Mouse (Mus musculus) embryonic facial prominence, embryonic 11.5 days (tissue): ENCODE measurements around the gene Lsp1. TPM values are rescaled to one million over a fixed set of nuclear protein-coding genes. Genes with fewer than 3 reads are reported as not detected.

Experiments used
- ATAC-seq: fragments of 200-750 bp; cut with Nextera tagmentation; replicated peaks from 2 replicates; pipeline ENCODE4 v1.8.0; 2017; ENCODE audit warnings: low read depth; ENCODE audit not compliant: insufficient number of reproducible peaks, low FRiP score, low TSS enrichment
- DNase-seq: peaks from one replicate; pipeline ENCODE4 v3.0.0-alpha.2; 2015; ENCODE audit warnings: low spot score
- H3K27ac ChIP-seq: fragments of 300-500 bp; sonication (generic); replicated peaks from 2 replicates; pipeline ENCODE4 v1.5.1; 2014; ENCODE audit warnings: mild to moderate bottlenecking, low read depth, low read length, control low read depth
- H3K27me3 ChIP-seq: fragments of 300-500 bp; sonication (generic); 2 replicates; pipeline ENCODE4 v1.6.1; 2014; ENCODE audit warnings: mild to moderate bottlenecking, low read length, moderate library complexity, mixed read lengths; ENCODE audit not compliant: control insufficient read depth, insufficient read depth
- H3K36me3 ChIP-seq: fragments of 300-500 bp; sonication (generic); replicated peaks from 2 replicates; pipeline ENCODE4 v1.6.1; 2014; ENCODE audit warnings: low read depth, mild to moderate bottlenecking, low read length, moderate library complexity, mixed read lengths; ENCODE audit not compliant: control insufficient read depth, insufficient read depth
- H3K4me1 ChIP-seq: fragments of 300-500 bp; sonication (generic); 2 replicates; pipeline ENCODE4 v1.6.1; 2014; ENCODE audit warnings: low read length, mixed read lengths; ENCODE audit not compliant: control insufficient read depth, insufficient read depth
- H3K4me2 ChIP-seq: fragments of 300-500 bp; sonication (generic); 2 replicates; pipeline ENCODE4 v1.6.1; 2014; ENCODE audit warnings: low read depth, mild to moderate bottlenecking, control low read depth, low read length, moderate library complexity
- H3K4me3 ChIP-seq: fragments of 300-500 bp; sonication (generic); 2 replicates; pipeline ENCODE4 v1.5.1; 2014; ENCODE audit warnings: low read depth, low read length, control low read depth
- H3K9ac ChIP-seq: fragments of 300-500 bp; sonication (generic); replicated peaks from 2 replicates; pipeline ENCODE4 v1.6.1; 2014; ENCODE audit warnings: mild to moderate bottlenecking, control low read depth, low read length
- H3K9me3 ChIP-seq: fragments of 300-500 bp; sonication (generic); replicated peaks from 2 replicates; pipeline ENCODE4 v1.6.1; 2016; ENCODE audit warnings: mild to moderate bottlenecking, low read length, inconsistent platforms, mixed read lengths; ENCODE audit not compliant: control insufficient read depth
- WGBS: fragments of 180-500 bp; shearing (Covaris S2); extraction: QIAGEN DNeasy Blood & Tissue Kit; methylation state at CpG from one replicate; pipeline ENCODE4 v1.1.7; 2014; 5-methylcytosine and 5-hydroxymethylcytosine counted together
- polyA plus RNA-seq: library from polyadenylated mRNA; unstranded; fragments of >200 nt; fragmentation: Nextera tagmentation; extraction: Ambion mirVana; gene quantifications from 2 replicates; pipeline ENCODE4 v1.2.1, GENCODE M21; 2014

Lsp1 gene
- polyA plus RNA-seq, 1 experiment from 2014 or later: 23.3 TPM

DNA sequence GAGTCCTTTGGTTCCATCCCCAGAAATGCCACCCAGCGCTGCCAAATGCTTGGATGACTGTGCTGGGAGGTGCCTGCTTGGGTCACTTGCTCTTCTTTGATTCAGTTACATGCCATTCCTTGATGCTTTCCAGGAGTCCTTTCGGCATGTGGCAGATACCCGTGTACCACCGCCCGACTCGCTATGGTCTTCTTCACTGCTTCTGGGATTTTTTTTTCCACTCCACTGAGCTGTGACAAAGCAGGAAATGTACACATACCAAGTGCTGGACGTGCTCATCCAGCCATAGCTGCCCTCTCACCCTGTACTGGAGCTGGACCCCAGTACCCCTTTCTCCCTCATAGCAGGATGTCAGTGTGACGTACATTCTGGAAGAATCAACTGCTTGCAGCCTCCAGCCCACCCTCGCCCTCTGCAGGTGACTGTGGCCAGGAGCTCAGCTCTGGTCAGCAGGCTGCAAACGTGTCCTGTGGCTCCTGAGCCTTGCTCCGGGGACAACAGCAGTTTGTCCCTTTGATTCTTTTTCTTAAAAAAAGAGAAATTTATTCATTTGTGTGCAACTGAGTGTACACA lies 34.9 kb upstream of the Lsp1 start:
- Histone ChIP-seq H3K4me1 (no peaks in the 10 kb centered on the region), H3K4me2 (no peak overlapping the region), H3K9ac (no peak overlapping the region; the same call in 1 of the 2 replicates), H3K27ac (no peak overlapping the region), H3K9me3 (no peaks in the 10 kb centered on the region), H3K4me3 (no peak overlapping the region), H3K27me3 (no peaks in the 10 kb centered on the region), H3K36me3 (no peaks in the 10 kb centered on the region)
- DNase-seq (peak; percentile 19), ATAC-seq (no peak)
- WGBS: 60% methylated on average over 11 of the region's 11 CpGs

DNA sequence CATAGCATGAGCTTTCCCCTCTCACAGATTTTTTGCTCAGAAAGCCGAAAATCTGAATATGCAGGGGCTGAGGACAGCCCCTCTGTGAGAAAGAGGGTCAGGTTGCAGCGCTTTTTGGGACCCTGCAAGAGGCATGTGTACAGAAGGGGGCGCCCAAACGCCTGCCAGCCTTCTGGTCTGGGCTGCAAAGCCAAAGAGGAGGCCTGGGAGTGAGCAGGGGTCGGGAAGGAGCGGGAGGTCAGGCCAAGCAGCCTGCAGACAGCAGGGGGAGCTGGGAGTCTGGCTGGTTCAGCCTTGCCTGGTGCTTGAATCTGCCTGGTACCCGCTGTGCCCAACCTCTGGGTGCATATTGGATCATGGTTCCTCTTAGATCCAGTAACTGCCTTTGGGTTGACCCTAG lies 32.4 kb upstream of the Lsp1 start:
- H3K36me3 ChIP-seq: no peaks in the 10 kb centered on the region
- H3K4me1 ChIP-seq: no peaks in the 10 kb centered on the region
- no peak overlapping the region for H3K4me3 ChIP-seq
- no peak overlapping the region for H3K27ac ChIP-seq
- ATAC-seq: no peak
- under 1% methylated on average over 7 of the region's 7 CpGs for WGBS
- no peak overlapping the region for H3K9ac ChIP-seq
- H3K9me3 ChIP-seq: no peaks in the 10 kb centered on the region
- peak; percentile 80 for DNase-seq
- no peaks in the 10 kb centered on the region for H3K27me3 ChIP-seq
- H3K4me2 ChIP-seq: no peak overlapping the region

DNA sequence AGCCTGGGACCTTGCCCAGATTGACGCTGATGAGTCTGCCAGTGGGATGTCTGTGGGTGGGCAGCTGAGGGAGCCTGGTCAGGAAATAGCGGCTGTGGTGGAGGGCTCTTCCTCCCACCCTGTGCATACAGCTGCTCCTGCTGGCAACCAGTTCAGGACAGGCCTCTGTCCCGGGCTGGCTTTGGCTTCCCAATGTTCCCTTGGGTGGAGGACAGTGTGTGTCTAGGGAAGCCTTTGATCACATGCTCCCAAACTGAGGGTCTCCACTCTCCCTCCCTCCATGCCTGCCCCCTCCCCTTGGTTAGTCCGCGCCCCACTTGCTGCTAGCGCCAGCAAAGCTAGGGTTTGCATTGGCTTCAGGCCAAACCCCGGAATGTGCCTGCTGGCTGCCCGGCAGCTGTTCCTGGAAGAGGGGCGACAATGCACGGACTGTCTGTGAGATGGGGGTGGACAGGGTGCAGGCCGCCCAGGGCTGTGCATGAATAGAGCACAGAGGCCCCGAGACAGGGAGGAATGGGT lies 30.4 kb upstream of the Lsp1 start:
- ATAC-seq (peak; percentile 25), DNase-seq (no peak)
- 67% methylated on average over 12 of the region's 12 CpGs for WGBS
- 0 out of 2 replicates have a peak overlapping the region, but pooled peaks have one; percentile 35 for H3K27ac ChIP-seq
- no peak overlapping the region for H3K9ac ChIP-seq
- H3K4me2 ChIP-seq: no peak overlapping the region
- no peak overlapping the region for H3K4me3 ChIP-seq
- H3K4me1 ChIP-seq: no peaks in the 10 kb centered on the region
- no peaks in the 10 kb centered on the region for H3K36me3 ChIP-seq
- no peaks in the 10 kb centered on the region for H3K9me3 ChIP-seq
- no peaks in the 10 kb centered on the region for H3K27me3 ChIP-seq

DNA sequence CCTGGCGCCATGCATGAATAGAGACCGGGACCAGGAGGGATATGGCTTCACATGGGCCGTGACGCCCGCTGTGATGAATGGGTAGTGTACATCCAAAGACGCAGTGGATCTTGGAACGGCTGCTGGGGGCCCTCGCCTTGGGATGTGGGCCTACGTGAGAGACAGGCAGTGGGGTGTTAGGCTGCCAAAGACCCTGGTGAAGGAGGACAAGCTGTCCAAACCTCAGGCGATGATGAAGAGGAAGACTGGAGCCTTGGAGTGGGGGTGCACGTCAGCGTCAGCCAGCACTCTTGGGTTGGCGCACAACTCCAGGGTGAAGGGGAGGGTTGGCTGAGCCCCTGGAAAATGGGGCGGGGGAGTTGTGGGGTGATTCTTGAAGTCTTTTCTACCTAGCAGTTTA lies 29.5 kb upstream of the Lsp1 start:
- no peak overlapping the region for H3K27ac ChIP-seq
- no peak for DNase-seq

DNA sequence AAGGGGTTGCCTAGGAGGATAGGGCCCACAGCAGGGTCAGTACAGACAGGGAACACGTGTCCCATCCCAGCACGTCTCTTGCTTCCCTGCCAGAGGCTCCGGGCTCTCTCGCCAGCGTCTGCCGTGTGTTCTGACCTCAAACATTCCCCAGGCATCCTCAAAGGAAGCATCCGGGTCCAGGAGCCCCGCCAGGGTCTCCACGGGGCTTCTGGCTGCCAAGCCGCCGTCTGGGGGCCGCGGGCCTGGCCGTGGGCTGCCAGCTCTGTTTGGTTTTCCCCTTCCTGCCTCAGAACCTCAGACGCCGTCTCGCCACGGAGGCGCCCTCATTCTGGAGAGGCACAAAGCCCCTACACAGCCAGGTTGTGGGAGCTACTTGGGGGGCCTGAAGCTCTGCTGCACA lies 27.0 kb upstream of the Lsp1 start:
- H3K4me3 ChIP-seq: no peak overlapping the region
- peak overlapping the region; percentile 41 for H3K9ac ChIP-seq
- no peaks in the 10 kb centered on the region for H3K36me3 ChIP-seq
- no peaks in the 10 kb centered on the region for H3K9me3 ChIP-seq
- 50% methylated on average over 19 of the region's 19 CpGs for WGBS
- no peaks in the 10 kb centered on the region for H3K4me1 ChIP-seq
- no peaks in the 10 kb centered on the region for H3K27me3 ChIP-seq
- H3K27ac ChIP-seq: no peak overlapping the region
- DNase-seq (no peak), ATAC-seq (no peak)
- H3K4me2 ChIP-seq: no peak overlapping the region

More for the DNA sequence above, 29.5 kb upstream of the Lsp1 start:
- Histone ChIP-seq H3K36me3 (no peaks in the 10 kb centered on the region), H3K9ac (no peak overlapping the region), H3K9me3 (no peaks in the 10 kb centered on the region), H3K4me3 (no peak overlapping the region), H3K4me1 (no peaks in the 10 kb centered on the region), H3K4me2 (no peak overlapping the region), H3K27me3 (no peaks in the 10 kb centered on the region)
- WGBS: 94% methylated on average over 14 of the region's 14 CpGs
- no peak for ATAC-seq

DNA sequence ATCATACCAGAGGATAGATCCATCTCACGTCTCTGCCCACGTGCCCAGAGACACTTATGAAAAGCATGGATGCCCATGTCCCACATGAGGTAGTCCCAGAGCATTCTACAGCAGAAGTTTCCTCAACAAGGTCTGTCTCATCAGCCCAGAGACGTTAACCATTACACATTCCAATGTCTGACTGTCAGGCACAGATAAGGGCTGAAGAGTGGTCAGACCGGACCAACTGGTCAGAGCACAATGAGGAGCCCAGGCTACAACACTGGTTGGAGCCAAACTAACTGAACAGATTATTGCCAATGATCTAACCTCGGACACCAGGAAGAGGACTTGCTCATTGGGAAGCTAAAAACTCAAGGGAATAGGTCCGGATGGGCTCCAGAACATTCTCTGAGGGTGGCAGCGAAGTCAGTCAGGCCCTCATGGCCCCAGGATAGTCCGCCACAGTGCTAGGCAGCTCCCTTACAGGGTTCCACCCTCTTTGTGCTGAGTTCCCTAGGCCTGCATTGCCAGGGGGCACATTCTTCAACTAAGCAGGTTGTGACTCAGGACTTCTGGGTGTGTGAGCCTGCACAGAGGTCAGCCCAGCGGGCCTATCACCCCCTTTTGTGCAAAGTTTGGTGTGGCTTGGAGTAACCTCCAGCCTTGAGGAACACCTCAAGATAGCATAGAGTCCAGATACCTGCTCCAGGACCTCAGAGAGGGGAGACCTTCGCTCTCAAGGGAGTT lies 26.3 kb upstream of the Lsp1 start, which contains the start of gene Syt8:
TSS of gene Syt8 (plus strand) at position 714 of the 729 bp plus-strand sequence.
- Histone ChIP-seq H3K4me2 (no peak within 1 kb of the TSS), H3K4me1 (no peaks in the 10 kb centered on the region), H3K9ac (peak within 1 kb of the TSS; percentile 41), H3K36me3 (no peaks in the 10 kb centered on the region), H3K27me3 (no peaks in the 10 kb centered on the region), H3K4me3 (no peak within 1 kb of the TSS), H3K9me3 (no peaks in the 10 kb centered on the region), H3K27ac (no peak within 1 kb of the TSS)
- 78% methylated on average over 10 of the region's 10 CpGs for WGBS
- no peak for ATAC-seq
- DNase-seq: no peak

DNA sequence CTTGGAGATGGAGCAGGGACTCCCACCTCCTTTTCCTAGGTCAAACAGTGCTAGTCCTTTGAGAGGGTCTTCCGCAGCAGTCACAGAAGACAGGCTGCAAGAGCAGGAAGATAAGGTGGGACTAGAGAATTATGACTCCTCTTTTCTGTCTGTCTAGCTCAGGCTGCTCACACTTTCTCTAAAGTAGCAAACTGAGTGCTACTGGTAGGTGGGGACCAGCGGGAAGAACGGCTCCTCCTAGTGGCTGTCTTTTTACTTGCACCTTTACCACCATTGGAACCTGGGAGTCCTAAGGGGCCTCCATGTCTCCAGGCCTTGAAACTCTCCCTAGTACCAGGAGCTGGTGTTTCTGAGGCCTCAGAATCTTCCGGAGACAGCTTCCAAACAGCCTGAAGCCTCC lies 25.1 kb upstream of the Lsp1 start:
- DNase-seq: peak; percentile 89
- Histone ChIP-seq H3K4me3 (no peak overlapping the region), H3K9ac (no peak overlapping the region), H3K27ac (no peak overlapping the region), H3K4me1 (no peaks in the 10 kb centered on the region), H3K4me2 (no peak overlapping the region), H3K9me3 (no peaks in the 10 kb centered on the region), H3K36me3 (no peaks in the 10 kb centered on the region), H3K27me3 (no peaks in the 10 kb centered on the region)
- 23% methylated on average over 4 of the region's 4 CpGs for WGBS
- 0 out of 2 replicates have a peak, but pooled peaks have one; percentile 5 for ATAC-seq

DNA sequence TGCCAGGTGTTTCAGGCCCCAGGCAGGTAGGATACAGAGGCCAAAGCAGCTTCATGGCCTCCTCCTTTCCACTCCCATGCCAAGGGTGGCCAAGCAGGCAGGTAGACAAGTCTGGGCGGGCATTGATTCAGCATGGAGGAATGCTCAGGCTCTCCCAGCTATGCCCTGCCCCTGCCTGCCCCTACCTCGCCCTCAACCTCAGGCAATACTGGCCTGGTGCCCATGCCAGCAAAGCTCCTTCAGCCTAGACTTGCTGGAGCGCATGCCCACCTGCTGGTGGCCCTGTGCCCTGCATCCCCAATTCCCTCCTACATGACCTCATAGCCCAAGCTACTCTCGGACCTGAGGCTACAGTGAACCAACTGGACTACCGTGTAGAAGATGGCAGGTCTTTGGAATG lies 23.3 kb upstream of the Lsp1 start:
- H3K4me3 ChIP-seq: no peak overlapping the region
- ATAC-seq (no peak), DNase-seq (no peak)
- no peaks in the 10 kb centered on the region for H3K9me3 ChIP-seq
- H3K9ac ChIP-seq: no peak overlapping the region
- no peak overlapping the region for H3K4me2 ChIP-seq
- peaks cover 3% of the 10 kb centered on the region for H3K4me1 ChIP-seq
- no peaks in the 10 kb centered on the region for H3K27me3 ChIP-seq
- H3K27ac ChIP-seq: no peak overlapping the region
- WGBS: 86% methylated on average over 5 of the region's 5 CpGs
- no peaks in the 10 kb centered on the region for H3K36me3 ChIP-seq
